Mouse (Mus musculus): Measurements from ENCODE around the gene Tmem44. TPM values are rescaled to one million over a fixed set of nuclear protein-coding genes. Genes with fewer than 3 reads are reported as not detected.
A peak's percentile ranks its signal among the peaks of the same experiment; 100 is the strongest.

Gene Tmem44
- total RNA-seq, 2 experiments from 2014 or later = 55.9 to 61.6 TPM

DNA sequence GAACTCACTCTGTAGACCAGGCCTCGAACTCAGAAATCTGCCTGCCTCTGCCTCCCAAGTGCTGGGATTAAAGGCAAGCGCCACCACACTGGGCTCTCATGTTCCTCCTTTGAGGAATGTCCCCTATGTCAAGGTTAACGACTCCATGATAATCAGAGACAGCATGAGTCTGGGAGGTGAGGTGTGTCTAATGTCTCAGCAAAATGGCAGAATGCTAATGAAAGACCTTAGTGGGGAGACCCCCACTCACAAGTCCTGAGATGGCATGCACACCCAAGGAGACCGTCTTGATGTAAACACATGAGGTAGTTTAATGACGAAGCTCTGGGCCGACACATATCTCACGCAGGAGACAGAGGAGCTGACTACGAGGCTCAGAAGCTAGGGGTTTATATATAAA lies 3.5 kb upstream of the Tmem44 start:
- DNase-seq (ENCODE audit: low spot score in 2 of 2) = no peak

DNA sequence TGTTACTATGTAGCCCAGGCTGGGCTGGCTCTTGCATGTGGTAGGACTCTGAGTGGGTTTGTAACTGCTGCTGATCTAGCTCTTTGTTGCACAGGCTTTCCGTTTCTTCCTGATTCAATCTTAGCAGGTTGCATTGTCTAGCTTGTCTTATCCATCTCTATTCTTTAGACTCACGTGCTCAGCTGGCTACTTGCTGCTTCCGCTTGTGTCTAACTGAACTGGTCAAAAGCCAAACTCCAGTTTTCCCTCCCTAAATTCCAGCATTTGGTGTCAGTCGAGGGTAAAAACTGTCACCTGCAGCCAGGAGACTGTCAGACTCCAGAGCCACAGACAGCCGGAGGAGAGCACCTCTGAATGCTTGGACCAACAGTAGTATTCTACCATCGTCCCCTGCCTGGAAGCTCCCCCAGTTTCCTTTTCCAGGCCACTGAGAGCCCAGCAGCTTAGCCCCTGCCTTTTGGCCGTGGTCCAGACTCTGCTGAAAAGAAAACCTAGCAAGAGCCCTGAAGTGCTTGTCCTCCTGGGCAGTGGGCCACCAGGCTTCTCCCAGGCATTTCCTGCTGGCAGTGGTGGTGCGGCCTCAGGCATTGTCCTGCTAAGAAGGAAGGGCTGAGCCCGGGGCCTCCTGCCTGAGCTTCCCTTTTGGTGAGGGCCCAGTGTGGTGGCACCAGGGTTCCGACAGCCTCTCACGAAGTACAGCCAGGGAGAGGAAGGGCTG lies 2.1 kb upstream of the Tmem44 start:
- DNase-seq (ENCODE audit: low spot score in 2 of 2) = peak; percentile 83 to 87

DNA sequence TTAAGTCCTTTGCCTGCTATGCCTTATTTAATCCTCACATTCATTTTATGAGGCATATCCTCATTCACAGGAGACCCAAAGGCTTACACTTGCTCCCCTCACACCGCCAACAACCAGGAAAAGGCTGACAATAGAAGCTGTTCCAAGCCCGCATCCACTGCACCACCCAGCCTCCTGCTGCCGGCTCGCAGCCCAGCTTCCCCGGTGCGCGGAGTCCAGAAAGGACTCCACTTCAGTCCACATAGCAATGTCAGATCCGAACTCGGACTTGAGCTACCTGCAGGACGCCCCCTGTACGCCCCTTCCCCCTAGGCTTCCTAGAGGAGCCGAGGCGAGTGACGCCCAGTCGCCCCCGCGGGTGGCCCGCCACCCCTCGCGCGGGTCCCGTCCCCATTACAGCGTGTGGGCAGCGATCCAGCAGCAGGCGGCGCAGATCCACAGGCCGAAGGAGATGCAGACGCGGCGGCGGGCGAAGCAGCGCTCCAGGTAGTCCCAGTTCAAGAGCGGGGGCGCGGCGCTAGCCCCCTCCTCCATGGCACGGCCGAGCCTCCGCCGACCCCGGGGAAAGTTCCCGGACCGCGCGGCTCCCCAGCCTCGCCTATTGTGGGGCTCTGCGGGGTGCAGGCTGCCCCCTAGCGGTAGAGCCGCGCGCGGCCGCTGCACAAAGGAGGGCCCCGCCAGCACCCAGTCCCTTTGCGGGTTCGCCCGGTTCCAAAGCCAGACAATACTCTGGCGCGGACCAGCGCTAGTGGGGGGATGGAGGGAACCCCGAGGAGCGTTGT lies 485 bp downstream of the Tmem44 start:
- peak; percentile 86 to 91 for DNase-seq (ENCODE audit: low spot score in 2 of 2)

DNA sequence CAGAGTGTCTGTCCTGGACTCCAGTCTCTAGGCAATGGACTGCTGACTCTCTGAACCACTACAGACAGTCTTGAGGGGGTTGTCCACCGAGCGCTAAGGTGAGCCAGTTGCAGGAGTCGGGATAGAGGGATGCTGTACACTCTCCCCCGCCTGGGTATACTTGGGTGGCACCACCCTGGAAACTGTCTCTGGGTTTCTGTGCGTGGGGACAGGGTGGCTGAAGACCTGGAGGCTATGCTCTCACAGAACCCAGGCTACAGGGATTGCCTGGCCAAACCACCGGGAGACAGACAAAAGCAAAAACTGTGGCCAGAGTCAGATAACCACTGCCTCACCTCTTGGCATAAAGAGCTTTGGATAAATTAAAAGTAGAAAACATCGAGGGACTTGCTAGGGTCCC lies 1.1 kb downstream of the Tmem44 start:
- DNase-seq (ENCODE audit: low spot score in 2 of 2) = no peak

DNA sequence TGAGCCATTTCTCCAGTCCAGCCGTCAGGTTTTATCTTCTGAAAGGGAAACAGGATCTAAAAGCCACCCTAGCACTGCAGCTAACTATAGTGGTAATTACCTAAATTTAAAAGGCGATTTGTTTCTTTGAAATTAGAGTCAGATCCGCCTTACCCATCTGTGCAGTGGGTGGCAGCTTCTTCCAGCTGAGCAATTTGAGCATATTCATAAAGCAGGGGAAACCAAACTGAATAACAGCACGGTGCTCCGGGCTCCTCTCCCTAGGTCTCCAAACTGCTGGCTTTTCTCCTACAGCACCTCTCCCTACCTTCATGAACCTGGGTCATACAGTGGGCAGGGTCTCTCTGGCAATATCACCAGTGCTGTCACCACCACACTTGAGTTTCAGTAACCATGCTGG lies 2.4 kb downstream of the Tmem44 start:
- DNase-seq (ENCODE audit: low spot score in 2 of 2) = no peak

DNA sequence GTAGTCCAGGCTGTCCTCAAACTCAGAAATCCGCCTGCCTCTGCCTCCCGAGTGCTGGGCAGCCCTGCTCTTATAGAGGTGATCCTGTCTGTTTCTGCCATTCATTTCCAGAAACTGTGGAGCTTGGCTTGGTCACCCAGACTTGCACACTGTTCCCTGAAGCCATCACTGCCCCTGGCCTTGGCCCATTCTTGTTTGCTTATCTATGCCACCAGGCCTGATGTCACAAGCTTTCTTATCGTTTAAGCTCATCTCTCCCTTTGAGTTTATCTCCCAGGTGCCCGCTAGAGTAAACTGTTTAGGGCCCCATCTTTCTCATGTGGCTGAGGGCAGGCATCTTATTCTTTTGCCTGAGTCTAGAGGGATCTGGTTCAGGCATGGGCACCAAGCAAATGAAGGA lies 5.9 kb downstream of the Tmem44 start:
- DNase-seq (ENCODE audit: low spot score in 2 of 2) = no peak

DNA sequence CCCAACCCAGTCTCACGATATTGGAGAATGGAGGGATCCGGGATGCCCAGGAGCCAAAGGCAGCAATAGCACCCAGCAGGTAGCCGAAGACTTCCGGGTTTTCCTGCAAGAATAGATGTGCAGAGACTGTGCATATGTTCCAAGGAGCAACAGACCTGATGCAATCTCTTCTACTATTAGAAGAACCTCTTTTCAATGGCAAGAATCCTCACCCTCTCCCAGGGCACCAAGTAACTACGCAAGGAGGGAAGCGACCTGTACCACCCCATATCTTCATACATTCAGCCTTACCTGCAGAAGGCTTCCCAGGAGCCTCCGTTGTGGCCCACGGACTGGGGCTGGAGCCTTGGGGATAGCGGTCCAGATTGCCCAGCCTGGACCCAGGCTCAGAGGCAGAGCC lies 7.3 kb downstream of the Tmem44 start:
- DNase-seq (ENCODE audit: low spot score in 2 of 2) = no peak

DNA sequence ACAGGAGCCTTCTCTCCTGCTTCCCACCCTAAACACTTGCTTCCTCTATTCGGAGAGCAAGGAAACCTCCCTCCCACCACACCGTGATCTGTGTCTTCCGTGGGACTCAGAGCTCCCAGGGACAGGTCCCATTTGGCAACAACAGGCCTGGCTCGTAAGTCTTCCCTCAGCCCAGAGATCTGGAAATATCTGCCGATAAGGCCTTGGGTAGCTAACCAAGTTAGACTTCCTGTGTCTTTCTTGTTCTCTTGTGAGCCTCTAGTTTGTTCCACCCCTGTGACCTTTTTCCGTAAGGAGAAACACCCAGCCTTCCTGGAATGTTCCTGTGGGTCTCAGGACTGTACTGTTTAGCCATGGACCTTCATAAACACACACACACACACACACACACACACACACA lies 7.8 kb downstream of the Tmem44 start:
- no peak for DNase-seq (ENCODE audit: low spot score in 2 of 2)

DNA sequence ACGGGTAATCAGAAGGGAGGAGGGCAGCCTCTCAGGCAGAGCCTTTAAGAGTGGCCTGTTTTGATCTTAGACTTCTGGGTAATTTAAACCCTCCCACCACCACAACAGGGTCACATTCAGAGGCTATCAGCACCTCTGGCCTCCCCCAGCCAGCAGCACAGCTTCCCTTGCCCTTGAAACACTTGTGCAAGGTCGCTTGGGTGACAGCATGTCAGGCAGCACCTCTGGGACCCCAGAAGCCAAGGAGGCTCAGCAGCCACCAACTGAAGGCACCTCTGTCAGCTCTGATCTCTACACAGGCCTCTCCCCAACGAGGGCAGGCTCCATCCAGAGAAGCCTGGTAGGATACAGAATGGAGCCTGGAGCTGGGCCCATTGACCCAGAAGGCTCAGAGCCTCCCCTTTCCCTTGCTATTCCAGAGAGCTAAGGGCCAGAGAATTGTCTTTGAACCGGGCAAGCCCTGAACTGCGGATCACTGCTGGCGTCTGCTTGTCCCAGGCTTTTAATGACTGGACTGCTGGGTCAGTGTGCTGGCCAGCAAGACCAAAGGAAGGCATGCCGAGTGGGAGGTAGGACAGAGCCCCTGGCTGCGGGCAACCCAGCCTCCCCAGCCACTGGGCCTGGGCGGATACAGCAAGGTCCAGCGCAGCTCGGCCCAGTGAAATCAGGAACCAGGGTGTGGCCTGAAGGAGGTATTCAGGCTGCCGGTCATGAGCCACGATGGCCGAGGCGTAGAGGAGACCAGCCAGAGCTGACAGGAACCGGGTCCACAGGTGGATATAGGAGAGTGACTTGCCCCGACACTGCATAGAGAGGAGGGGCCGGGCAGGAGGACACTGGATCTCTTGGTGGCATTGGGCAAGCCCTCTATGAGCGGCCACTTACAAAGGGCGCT lies 10.3 kb downstream of the Tmem44 start:
- DNase-seq (ENCODE audit: low spot score in 2 of 2) = peak; percentile 42 to 49

DNA sequence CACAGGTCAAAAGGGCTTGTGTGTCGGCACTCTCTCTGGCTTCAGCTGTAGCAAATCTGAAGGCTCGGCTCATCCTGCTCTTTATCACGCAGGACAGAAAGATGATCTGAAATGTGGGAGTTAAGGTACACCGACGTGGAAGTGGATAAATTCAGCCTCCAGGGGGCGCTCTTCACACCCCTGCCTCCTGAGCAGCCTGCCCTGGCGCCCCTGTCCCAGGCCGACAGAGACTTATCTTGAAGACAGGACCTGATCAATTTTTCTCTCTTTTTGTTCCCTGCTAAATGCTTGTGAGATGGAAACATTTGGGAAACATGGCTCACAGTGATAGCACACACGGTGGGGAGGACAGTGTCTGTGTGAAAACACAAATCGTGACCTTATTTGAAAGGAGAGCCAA lies 11.2 kb downstream of the Tmem44 start:
- peak; percentile 42 to 65 for DNase-seq (ENCODE audit: low spot score in 2 of 2)

DNA sequence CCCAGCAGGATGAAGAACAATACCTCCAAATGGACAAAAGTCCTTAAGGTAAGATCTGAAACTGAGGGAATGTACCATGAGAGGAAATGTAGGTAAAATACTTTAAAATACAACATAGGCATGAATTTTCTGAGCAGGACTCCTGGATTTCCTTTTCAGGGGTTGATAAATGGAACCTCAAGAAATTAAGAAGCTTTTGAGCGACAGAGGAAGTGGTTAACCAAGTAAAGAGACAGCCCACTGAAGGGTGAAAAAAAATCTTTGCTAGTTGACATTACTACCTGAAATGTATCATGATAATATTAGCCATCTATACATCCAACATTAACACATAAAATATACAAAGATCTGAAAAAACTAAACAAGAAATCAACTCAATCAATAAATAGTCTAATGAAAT lies 15.6 kb downstream of the Tmem44 start:
- no peak for DNase-seq (ENCODE audit: low spot score in 2 of 2)

DNA sequence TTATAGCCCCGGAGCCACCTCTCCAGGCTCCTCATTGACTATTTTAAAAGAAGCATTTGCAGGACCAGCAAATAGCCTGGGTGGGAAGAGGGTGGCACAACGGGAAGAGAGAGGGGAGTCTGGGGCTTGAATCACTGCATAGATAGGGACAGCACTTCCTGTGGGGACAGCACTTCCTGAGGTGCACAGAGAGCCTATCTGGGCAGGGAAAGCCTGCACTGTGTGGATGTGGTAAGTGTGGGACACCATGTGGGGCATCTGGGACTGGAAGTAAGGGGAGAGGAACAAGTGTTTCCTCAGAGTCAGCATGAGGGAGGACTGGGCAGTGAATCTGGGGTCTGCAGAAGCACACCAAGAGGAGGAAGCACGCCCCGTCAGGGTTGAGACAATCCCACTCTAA lies 17.1 kb downstream of the Tmem44 start:
- DNase-seq (ENCODE audit: low spot score in 2 of 2) = no peak

DNA sequence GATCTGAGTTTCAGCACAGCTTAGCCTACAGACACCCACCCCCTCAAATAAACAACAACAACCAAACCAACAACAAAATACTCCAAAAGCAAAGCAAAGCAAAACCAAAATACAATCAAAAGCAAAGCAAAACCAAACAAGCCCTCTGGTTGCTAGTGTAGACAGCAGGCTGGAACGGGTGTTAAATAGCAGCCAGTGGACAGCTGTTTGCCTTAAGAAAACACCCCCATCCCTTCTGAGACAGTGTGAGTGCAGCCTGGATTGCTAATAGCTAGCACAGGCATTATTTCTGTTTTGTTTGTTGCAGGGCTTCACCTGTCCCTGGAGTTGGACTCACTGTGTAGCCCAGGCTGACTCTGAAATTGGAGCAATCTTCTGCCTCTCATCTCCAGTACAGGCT lies 17.7 kb downstream of the Tmem44 start:
- DNase-seq (ENCODE audit: low spot score in 2 of 2) = no peak

DNA sequence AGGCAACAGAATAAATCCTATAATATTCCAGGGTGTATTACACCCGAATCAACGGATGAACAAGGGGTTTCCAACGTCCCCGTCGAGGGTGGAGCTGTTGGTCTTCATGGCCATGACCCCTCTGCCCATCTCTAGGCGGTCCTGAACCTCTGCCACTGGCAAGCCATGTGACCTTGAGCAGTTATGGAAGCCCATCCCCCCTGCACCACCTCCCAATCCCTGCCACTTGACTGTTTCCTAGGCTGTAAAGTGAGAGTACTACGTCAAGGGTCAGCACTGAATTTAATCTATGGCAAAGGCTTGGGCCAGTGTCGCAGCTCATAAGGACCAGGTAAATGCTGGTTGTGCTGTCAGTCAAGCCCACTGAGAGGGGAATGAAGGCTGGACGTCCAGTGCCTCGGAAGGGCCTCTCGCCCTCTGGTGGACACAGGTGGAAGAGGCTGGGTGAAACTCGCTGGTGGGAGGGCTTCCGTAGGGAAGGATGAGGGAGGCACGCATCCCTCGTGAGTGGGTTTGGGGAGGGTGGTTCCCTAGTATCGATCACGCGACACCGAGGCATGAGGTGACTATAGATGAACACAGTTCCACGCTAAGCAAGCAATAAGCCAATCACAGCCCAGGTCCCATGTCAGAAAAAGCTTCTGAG lies 18.8 kb downstream of the Tmem44 start:
- DNase-seq (ENCODE audit: low spot score in 2 of 2) = peak; percentile 72 to 75

DNA sequence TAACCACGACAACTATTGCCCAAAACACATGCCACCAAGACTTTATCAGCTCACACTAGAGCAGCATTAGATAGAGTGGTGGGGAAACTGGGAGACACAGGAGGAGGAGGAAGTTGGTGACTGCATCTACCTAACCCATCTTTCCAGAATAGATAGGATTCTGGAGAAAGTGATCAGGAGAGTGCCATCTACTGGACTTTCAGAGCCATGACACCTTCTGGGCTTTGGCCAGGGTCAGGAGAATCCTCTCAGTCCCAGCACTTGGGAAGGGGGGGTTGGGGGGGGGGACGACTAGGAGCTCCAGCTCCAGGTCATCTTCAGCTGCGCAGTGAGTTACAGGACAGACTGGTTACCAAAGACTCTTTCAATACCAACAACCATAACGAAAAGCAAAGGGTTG lies 19.8 kb downstream of the Tmem44 start:
- DNase-seq (ENCODE audit: low spot score in 2 of 2) = no peak

DNA sequence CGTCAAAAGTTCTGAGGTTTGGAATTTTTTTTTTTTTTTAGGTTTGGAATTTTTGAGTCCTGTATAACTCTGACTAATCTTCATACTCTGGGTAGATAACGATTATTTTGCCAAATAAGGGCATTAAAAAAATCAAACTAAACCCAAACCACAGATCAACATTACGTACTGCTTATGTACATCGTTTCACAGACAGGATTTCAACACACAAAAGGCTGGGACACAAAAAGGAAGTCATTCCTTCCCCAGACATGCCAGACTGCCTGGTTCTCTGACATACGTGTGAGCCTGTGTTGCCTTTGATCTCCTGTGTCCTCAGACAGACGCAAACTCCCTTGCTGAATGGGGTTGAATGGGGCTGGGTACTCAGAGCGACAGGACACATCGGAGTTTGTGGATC lies 22.3 kb downstream of the Tmem44 start:
- DNase-seq (ENCODE audit: low spot score in 2 of 2) = no peak

DNA sequence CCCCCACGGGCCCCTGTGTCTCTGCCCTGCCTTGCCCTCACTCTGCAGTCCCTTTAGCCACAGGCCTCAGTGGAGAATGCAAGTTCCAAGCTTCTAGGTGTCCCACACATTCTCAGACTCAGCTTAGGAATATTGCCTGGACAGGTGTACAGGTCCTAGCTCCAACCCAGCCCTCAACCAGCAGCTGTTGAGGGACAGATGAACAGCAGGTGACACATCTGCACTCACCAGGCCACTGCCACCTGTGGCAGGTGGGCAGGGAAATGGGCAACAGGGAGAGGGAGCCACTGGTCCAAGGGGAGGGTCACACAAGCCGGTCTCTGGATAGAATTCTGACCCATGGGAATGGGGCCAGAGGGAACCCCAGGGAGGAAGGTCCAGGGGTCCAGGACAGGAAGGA lies 22.8 kb downstream of the Tmem44 start:
- no peak for DNase-seq (ENCODE audit: low spot score in 2 of 2)

DNA sequence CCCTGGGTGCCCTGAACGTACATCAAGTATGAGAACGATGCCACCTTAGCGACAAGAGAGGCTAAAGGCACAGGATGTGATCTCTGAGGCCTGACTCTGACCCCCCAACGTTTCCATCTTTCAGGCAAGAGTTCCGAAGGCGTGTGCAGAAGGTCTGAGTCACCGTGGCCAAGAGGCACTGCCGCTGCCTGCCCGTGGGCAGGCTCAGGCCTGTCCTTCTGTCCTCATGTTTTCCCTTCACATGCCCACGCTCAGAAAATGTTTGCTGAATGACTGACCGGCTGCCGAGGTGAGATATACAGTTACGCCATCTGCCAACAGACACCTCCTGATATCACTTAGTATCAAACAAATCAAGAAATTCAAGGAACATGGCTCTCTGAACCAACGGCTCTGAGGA lies 24.9 kb downstream of the Tmem44 start:
- no peak for DNase-seq (ENCODE audit: low spot score in 2 of 2)

DNA sequence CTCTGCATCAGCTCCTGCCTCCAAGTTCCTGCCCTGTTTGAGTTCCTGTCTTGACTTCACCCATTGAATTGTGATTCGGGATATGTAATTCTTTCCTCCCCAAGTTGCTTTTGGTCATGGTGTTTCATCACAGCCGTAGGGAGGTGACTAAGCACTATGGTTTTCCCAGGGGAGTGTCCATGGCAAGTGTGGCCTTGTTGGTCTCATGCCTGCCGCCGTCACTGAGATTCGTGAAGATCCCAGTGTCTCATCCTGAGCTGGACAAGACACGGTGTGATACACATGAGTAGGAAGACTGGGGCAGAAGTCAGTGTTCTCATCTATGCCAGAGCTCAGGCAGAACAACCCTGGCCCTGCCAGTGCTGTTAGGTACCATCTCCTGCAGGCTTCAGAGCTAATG lies 26.2 kb downstream of the Tmem44 start:
- no peak for DNase-seq (ENCODE audit: low spot score in 2 of 2)

DNA sequence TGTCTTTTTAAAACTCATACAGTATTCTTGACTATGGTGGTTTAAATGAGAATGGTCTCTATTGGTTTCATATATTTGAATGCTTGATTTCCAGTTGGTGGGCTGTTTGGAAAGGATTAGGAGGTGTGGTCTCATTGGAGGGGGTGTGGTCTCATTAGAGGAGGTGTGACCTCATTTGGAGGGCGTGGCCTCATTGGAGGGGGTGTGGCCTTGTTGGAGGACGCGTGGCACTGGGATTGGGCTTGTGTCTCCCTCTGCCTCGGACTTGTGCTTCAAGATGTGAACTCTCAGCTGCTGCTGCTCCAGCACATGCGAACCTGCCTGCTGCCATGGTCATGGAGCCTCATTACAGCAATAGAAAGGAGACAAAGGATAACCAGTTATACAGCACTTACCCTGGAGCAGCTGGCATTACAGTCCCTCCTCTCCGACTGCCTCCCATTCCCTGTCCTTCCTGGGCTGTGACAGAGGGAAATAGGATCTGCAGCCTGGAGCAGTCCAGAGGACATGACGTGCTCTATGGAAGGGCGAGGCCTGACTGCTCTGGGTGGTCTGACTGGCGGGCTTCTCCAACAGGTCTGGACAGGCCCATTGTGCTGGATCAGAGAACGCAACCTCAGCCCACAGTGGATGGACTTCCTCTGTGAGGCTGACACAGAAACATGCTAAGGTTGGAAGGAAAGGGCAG lies 28.2 kb downstream of the Tmem44 start:
- no peak for DNase-seq (ENCODE audit: low spot score in 2 of 2)

DNA sequence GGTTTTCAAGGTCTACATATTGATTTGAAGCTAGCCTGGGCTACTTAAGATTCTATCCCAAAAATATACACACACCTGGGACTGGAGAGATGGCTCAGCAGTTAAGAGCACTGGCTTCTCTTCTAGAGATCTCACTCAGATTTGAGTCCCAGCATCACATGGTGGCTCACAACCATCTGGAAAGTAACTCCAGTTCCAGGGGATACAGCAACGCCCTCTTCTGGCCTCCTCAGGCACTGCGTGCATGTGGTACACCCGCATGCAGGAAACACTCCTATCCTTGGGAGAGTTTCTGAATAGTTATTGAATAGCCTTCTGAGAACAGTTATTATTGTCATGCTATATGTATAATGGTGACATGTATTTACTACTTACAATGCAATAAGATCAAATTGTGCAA lies 29.5 kb downstream of the Tmem44 start:
- DNase-seq (ENCODE audit: low spot score in 2 of 2) = no peak
